Mouse (Mus musculus) right cerebral cortex, postnatal 36 days (tissue): ENCODE data around the gene Tbx3.

Experiments
- DNase-seq, 2 experiments: peaks; one replicate each; pipeline ENCODE4 v3.0.0; 2022; ENCODE audit warnings: low spot score in 2 of 2, mixed read lengths in 1 of 2

The Tbx3 gene

GRCm38 (mm10) chr5:119708850-119709585 lies 38.5 kb downstream of the Tbx3 start:
- DNase-seq: no peak

GRCm38 (mm10) chr5:119709826-119710559 lies 39.5 kb downstream of the Tbx3 start:
- no peak for DNase-seq

- no peak for DNase-seq
Observed at GRCm38 (mm10) chr5:119710756-119711155, 40.3 kb downstream of the Tbx3 start.

- DNase-seq: no peak
Observed at GRCm38 (mm10) chr5:119711626-119712025, 41.2 kb downstream of the Tbx3 start.

- peak; percentile 30 to 47 for DNase-seq
Observed at GRCm38 (mm10) chr5:119712679-119713246, 42.3 kb downstream of the Tbx3 start.

- DNase-seq: no peak
Observed at GRCm38 (mm10) chr5:119720471-119721265, 50.2 kb downstream of the Tbx3 start.

GRCm38 (mm10) chr5:119732978-119733377 lies 62.5 kb downstream of the Tbx3 start:
- DNase-seq: no peak
